Mouse (Mus musculus) limb, embryonic 12.5 days (tissue): Measurements from ENCODE around the gene Grb14. TPM values are rescaled to one million over a fixed set of nuclear protein-coding genes. Genes with fewer than 3 reads are reported as not detected.

Source experiments
- ATAC-seq: fragments of 200-750 bp; cut with Nextera tagmentation; 2 replicates; pipeline ENCODE4 v1.8.0; 2017; ENCODE audit warnings: low read depth, moderate TSS enrichment; ENCODE audit not compliant: insufficient number of reproducible peaks, insufficient read depth, low FRiP score, low TSS enrichment
- H3K27ac ChIP-seq: fragments of 300-500 bp; sonication (generic); 2 replicates; pipeline ENCODE4 v1.5.1; 2016; ENCODE audit warnings: mild to moderate bottlenecking, moderate library complexity
- H3K27me3 ChIP-seq: fragments of 300-500 bp; sonication (generic); 2 replicates; pipeline ENCODE4 v1.6.1; 2016; ENCODE audit warnings: mild to moderate bottlenecking, moderate library complexity
- H3K36me3 ChIP-seq: fragments of 300-500 bp; sonication (generic); 2 replicates; pipeline ENCODE4 v1.6.1; 2016; ENCODE audit warnings: mild to moderate bottlenecking, moderate library complexity
- H3K4me1 ChIP-seq: fragments of 300-500 bp; sonication (generic); replicated peaks from 2 replicates; pipeline ENCODE4 v1.6.1; 2016
- H3K4me2 ChIP-seq: fragments of 300-500 bp; sonication (generic); 2 replicates; pipeline ENCODE4 v1.6.1; 2016; ENCODE audit warnings: mild to moderate bottlenecking, moderate library complexity
- H3K4me3 ChIP-seq: fragments of 300-500 bp; sonication (generic); replicated peaks from 2 replicates; pipeline ENCODE4 v1.5.1; 2016; ENCODE audit warnings: mild to moderate bottlenecking
- H3K9ac ChIP-seq: fragments of 300-500 bp; sonication (generic); replicated peaks from 2 replicates; pipeline ENCODE4 v1.6.1; 2016; ENCODE audit warnings: mild to moderate bottlenecking, moderate library complexity
- H3K9me3 ChIP-seq: fragments of 300-500 bp; sonication (generic); 2 replicates; pipeline ENCODE4 v1.6.1; 2016; ENCODE audit warnings: mild to moderate bottlenecking, moderate library complexity
- WGBS: fragments of 180-500 bp; shearing (Covaris S2); methylation state at CpG from one replicate; pipeline ENCODE4 v1.1.7; 2016; 5-methylcytosine and 5-hydroxymethylcytosine counted together
- polyA plus RNA-seq: library from polyadenylated mRNA; unstranded; fragments of >200 nt; fragmentation: Nextera tagmentation; extraction: Ambion mirVana; gene quantifications from 2 replicates; pipeline ENCODE4 v1.2.1, GENCODE M21; 2016

Gene Grb14
- polyA plus RNA-seq, 1 experiment from 2014 or later, result 4.9 TPM

DNA sequence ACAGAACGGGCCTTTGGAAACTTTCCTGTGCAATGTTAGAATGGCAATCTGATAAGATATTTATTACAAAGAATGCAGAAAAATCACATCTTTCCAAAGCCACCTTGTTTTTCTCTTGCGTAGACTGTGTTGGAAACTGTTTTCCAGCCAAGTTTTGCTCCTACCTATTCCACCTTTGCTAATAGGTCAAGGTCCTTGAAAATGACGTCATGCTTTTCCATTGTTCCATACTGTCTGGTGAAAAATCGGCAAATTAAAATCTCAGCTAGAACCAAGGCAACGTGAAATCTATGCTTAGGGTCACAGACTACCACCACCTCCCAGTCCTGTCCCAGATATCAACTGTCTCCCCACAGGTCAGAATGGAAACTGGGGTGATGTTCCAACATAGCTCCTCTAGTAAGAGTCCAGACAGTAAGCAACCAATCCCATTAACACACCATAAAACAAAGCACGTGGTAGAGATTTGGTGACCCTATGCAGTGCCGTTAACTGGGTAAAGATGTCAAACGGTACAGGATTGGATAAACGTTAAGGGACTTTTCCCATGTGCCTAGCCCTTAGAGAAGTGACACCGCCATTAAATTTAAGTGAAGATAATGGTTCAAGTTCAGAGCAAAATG is 50.9 kb downstream of the Grb14 start:
- H3K4me2 ChIP-seq, result no peak overlapping the region
- no peaks in the 10 kb centered on the region for H3K27me3 ChIP-seq
- H3K9me3 ChIP-seq, result no peaks in the 10 kb centered on the region
- no peak for ATAC-seq
- no peak overlapping the region for H3K4me3 ChIP-seq
- no peak overlapping the region for H3K27ac ChIP-seq
- no peaks in the 10 kb centered on the region for H3K36me3 ChIP-seq
- WGBS, result 45% methylated on average over 10 of the region's 10 CpGs
- H3K4me1 ChIP-seq, result peaks cover 13% of the 10 kb centered on the region; the same call in 1 of the 2 replicates
- H3K9ac ChIP-seq, result no peak overlapping the region

DNA sequence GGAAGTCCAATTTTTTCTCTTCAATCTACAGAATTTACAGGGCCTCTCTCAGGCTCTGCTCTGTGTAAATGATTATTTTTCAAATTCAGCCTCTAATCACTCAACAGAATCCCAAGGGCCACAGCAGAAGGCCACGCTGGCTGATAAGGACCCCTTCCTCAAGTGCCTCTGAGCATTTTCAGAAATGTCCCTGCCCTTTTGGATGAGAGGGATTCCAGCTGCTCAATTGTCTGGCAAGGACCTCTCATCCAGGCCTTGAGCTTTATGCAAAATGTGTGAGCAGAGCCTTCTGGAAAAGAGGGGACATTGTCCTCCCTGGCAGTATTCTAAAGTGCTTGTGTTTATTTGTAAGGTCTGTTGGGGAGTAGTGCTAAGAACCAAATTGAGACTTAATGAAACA is 51.7 kb downstream of the Grb14 start:
- H3K4me2 ChIP-seq, result no peak overlapping the region
- no peak for ATAC-seq

DNA sequence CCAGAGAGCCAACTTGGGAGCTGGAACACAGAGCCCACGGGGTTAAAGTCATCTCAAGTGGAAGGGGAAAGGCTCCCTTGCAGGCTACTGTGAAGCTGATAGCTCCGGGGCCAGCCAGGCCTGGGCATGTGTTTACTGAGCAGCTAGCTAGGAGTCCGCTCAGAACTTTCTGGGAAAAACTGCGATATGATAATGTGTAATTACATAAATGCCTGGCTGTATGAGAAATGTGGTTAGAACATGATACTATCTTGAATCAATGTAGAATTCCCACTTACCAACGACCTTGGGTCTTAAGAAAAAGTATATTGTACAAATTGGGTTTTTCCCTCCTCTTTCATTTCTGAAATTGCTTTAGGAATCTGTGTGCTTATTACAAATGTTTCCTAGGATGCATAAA is 53.0 kb downstream of the Grb14 start:
- H3K27me3 ChIP-seq, result no peaks in the 10 kb centered on the region
- 53% methylated on average over 5 of the region's 5 CpGs for WGBS
- ATAC-seq, result no peak
- no peak overlapping the region for H3K27ac ChIP-seq
- H3K9me3 ChIP-seq, result no peaks in the 10 kb centered on the region
- peaks cover 13% of the 10 kb centered on the region; the same call in 1 of the 2 replicates for H3K4me1 ChIP-seq
- no peak overlapping the region for H3K4me2 ChIP-seq
- H3K4me3 ChIP-seq, result no peak overlapping the region
- H3K9ac ChIP-seq, result no peak overlapping the region
- H3K36me3 ChIP-seq, result no peaks in the 10 kb centered on the region

More for the DNA sequence above, 51.7 kb downstream of the Grb14 start:
- H3K27ac ChIP-seq, result no peak overlapping the region
- H3K9ac ChIP-seq, result no peak overlapping the region
- H3K4me3 ChIP-seq, result no peak overlapping the region
- 71% methylated on average over 1 of the region's 1 CpGs for WGBS
- H3K36me3 ChIP-seq, result no peaks in the 10 kb centered on the region
- H3K27me3 ChIP-seq, result no peaks in the 10 kb centered on the region
- H3K9me3 ChIP-seq, result no peaks in the 10 kb centered on the region
- peaks cover 13% of the 10 kb centered on the region; the same call in 1 of the 2 replicates for H3K4me1 ChIP-seq

DNA sequence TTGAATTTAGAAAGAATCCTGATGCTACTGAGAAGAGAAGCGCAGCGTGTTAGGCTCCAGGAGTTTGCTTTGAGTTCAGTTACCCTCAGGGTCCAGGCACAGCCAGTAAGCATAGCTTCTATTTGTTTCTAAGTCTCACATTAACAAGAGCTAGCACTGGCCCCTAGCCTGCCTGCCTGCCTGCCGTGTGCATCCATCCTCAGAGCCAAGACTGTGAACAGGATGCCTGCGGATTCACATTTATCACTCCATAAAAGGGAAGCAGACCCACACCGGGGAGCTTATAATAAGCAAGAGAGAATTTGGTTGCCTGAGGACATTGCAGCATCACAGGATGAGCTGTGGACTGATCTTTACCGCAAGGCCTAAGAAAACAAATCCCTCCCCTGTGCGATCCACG is 53.8 kb downstream of the Grb14 start:
- ATAC-seq, result no peak
- WGBS, result 58% methylated on average over 8 of the region's 8 CpGs
- no peaks in the 10 kb centered on the region for H3K36me3 ChIP-seq
- H3K9ac ChIP-seq, result no peak overlapping the region
- H3K4me3 ChIP-seq, result no peak overlapping the region
- no peak overlapping the region for H3K4me2 ChIP-seq
- H3K27ac ChIP-seq, result no peak overlapping the region
- no peaks in the 10 kb centered on the region for H3K27me3 ChIP-seq
- no peaks in the 10 kb centered on the region for H3K9me3 ChIP-seq
- H3K4me1 ChIP-seq, result peaks cover 13% of the 10 kb centered on the region; the same call in 1 of the 2 replicates

DNA sequence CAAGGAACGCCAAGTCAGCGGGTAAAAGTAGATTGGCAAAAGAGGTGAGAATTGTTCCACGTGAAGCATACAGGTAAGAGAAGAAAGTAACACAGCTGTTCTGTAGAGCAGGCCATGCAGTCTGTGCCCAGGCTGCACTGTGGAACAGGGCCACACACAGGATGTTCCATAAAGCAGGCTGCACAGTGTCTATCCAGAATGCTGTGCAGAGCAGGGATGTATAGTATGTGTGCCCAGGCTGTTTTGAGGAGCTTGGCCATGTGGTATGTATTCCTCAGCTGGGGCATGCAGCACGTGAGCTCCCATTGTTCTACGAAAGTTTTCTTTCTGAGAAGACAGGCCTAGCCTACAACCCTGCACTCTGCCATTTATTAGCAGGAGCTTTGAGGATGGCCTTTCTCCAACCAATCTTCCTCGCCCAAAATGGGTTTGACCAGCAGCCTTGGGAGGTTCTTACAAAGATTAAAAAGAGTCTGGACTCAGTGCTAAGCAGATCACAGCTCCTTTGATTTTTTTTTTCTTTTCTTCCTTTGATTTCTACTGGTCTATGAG is 57.8 kb downstream of the Grb14 start:
- no peaks in the 10 kb centered on the region for H3K27me3 ChIP-seq
- peaks cover 4% of the 10 kb centered on the region; the same call in 1 of the 2 replicates for H3K4me1 ChIP-seq
- WGBS, result 87% methylated on average over 6 of the region's 6 CpGs
- H3K4me3 ChIP-seq, result no peak overlapping the region
- H3K9ac ChIP-seq, result no peak overlapping the region
- no peaks in the 10 kb centered on the region for H3K9me3 ChIP-seq
- H3K36me3 ChIP-seq, result no peaks in the 10 kb centered on the region
- no peak overlapping the region for H3K4me2 ChIP-seq
- no peak for ATAC-seq
- no peak overlapping the region for H3K27ac ChIP-seq

DNA sequence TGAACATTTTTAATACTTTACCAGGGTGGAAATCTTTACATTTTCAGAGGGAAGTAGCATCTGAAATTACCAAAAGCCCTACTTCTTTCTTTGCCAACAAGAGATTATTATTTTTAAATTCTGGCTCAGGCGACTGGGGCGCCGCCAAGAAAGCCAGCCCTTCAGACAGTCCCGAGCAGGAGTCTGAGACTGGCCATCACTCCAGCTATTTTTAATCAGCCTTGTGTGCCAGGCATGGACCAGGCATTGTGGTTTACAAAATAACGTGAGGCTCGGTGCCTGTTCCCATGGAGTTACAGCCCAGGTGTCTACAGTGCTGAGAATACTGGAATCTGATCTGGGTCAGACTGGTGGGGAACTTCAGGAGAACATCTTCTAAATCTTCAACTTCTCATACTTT is 58.5 kb downstream of the Grb14 start:
- no peaks in the 10 kb centered on the region for H3K36me3 ChIP-seq
- H3K27ac ChIP-seq, result no peak overlapping the region
- no peak overlapping the region for H3K4me2 ChIP-seq
- 85% methylated on average over 6 of the region's 6 CpGs for WGBS
- no peak for ATAC-seq
- H3K4me1 ChIP-seq, result peaks cover 4% of the 10 kb centered on the region; the same call in 1 of the 2 replicates
- no peak overlapping the region for H3K9ac ChIP-seq
- H3K9me3 ChIP-seq, result no peaks in the 10 kb centered on the region
- no peak overlapping the region for H3K4me3 ChIP-seq
- H3K27me3 ChIP-seq, result no peaks in the 10 kb centered on the region

DNA sequence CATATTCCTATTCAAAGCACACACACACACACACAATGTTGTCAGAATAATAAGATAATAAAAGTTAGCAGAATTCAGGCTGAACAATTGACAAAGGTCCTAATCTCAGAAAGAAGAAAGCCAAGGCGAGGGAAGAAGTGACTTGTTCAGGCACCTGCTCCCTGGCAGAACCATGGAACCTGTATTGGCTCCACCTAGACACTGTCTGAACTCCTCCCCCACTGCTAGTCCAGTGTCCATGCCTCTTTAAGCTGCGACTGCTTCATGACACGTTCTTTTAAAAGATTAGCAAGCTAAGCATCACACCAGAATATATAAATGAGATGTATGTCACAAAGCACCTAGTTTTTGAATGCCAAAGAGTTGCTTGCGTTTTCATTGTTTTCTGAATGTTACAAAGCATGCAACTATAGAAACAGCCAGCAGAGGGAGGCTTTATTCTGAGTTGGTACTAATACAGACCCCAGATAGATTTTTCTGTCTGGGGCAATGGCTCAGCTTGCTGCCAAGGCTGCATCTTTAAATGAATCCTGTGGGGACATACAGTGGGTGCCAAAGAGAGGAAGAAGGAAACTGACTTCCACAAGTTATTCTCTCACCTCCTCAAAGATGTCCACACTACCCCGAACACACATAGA is 59.4 kb downstream of the Grb14 start:
- Histone ChIP-seq H3K36me3 (no peaks in the 10 kb centered on the region), H3K9me3 (no peaks in the 10 kb centered on the region), H3K27ac (no peak overlapping the region), H3K9ac (no peak overlapping the region), H3K4me1 (no peaks in the 10 kb centered on the region), H3K27me3 (no peaks in the 10 kb centered on the region), H3K4me3 (no peak overlapping the region), H3K4me2 (no peak overlapping the region)
- no peak for ATAC-seq
- 28% methylated on average over 5 of the region's 5 CpGs for WGBS

DNA sequence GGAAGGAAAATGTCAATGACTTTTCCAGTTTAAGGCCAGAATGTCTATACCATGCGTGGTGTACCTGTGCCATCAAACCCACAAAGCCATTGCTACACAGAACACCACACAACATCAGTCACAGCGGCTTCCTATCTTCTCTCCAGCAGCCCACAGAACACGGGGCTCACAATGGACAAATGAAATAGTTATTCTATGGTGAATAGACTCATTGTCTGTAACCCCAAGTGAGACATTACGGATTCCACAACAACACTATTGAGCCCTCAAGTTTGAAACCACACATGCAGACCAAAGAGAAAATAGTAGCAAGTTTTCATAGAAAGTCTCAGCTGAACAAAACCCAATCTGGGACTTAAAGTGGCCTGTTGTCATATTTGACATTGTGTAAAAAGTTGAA is 62.6 kb downstream of the Grb14 start:
- Histone ChIP-seq H3K4me2 (no peak overlapping the region), H3K9me3 (no peaks in the 10 kb centered on the region)
- 86% methylated on average over 4 of the region's 4 CpGs for WGBS

DNA sequence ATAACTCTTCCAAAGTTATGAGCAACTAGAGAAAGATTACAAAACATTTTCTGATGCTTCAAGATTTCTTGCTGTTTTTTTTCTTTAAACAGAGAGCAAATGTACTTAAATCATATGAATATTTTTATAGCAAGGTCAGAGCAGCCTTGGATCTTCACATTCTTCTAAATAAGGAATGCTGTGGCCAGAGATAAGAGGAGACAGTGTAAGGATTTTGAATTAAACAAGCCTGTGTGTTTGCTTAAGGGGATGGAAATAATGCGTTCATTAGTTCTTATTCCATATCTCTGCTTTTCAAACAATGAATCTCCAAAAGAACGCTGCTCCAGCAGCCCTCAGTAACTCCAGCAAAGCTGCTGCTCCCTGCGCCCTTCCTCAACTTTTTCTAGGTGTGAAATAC is 63.4 kb downstream of the Grb14 start:
- WGBS, result 86% methylated on average over 3 of the region's 3 CpGs
- Histone ChIP-seq H3K27ac (no peak overlapping the region), H3K9me3 (no peaks in the 10 kb centered on the region)

More for the DNA sequence above, 62.6 kb downstream of the Grb14 start:
- no peaks in the 10 kb centered on the region for H3K4me1 ChIP-seq
- no peak overlapping the region for H3K9ac ChIP-seq
- ATAC-seq, result no peak
- no peak overlapping the region for H3K4me3 ChIP-seq
- H3K36me3 ChIP-seq, result no peaks in the 10 kb centered on the region
- no peaks in the 10 kb centered on the region for H3K27me3 ChIP-seq
- no peak overlapping the region for H3K27ac ChIP-seq

DNA sequence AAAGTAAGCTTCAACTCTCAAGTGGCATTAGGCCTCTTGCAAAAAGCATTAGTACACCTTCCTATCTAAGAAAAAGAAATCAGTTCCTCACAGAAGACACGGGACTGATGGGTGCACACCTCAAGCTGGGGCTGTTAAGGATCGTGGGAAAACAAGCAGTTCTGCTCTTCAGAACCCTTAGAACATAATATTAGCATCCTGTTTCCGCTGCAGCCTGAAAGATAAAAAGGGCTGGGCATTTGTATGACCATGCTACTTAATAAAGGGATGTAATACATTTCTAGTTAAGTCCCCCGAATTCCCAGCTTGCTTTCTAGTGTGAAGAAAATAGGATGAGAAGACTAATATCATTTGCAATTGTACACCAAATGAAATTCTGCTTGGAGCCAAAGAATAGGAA is 65.1 kb downstream of the Grb14 start:
- no peak overlapping the region for H3K4me2 ChIP-seq
- no peak for ATAC-seq

More for the DNA sequence above, 63.4 kb downstream of the Grb14 start:
- no peak for ATAC-seq
- Histone ChIP-seq H3K27me3 (no peaks in the 10 kb centered on the region), H3K4me1 (no peaks in the 10 kb centered on the region), H3K9ac (no peak overlapping the region), H3K4me3 (no peak overlapping the region), H3K4me2 (no peak overlapping the region), H3K36me3 (no peaks in the 10 kb centered on the region)

DNA sequence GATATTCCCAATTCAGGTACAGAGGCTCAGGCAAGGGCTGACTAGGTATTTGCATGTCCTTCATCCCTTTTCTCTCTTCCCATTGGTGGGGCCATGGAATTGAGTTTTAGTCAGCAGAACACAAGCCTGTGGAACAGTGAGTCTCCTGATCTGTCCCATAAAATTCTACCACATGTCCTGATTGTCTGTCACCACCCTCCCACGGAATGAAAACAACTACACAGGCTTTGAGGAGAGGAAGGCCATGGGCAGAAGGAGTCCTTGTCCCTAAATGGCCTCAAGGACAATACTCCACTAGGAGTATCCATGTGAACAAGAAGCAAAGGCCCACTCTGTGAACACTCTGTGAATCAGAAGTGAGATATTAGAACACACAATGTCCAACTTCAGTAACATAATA is 69.3 kb downstream of the Grb14 start:
- H3K9ac ChIP-seq, result no peak overlapping the region
- no peak for ATAC-seq
- H3K4me2 ChIP-seq, result no peak overlapping the region
- H3K27ac ChIP-seq, result no peak overlapping the region
- no peaks in the 10 kb centered on the region for H3K9me3 ChIP-seq
- no peaks in the 10 kb centered on the region for H3K36me3 ChIP-seq
- no peaks in the 10 kb centered on the region for H3K27me3 ChIP-seq
- H3K4me1 ChIP-seq, result no peaks in the 10 kb centered on the region
- H3K4me3 ChIP-seq, result no peak overlapping the region
- WGBS, result 41% methylated on average over 1 of the region's 1 CpGs

More for the DNA sequence above, 65.1 kb downstream of the Grb14 start:
- Histone ChIP-seq H3K9ac (no peak overlapping the region), H3K4me1 (no peaks in the 10 kb centered on the region), H3K36me3 (no peaks in the 10 kb centered on the region), H3K4me3 (no peak overlapping the region), H3K27ac (no peak overlapping the region), H3K9me3 (no peaks in the 10 kb centered on the region), H3K27me3 (no peaks in the 10 kb centered on the region)
- 77% methylated on average over 4 of the region's 4 CpGs for WGBS
